14 mouse cellular contexts compared by ENCODE assay signal in the genomic region with DNA sequence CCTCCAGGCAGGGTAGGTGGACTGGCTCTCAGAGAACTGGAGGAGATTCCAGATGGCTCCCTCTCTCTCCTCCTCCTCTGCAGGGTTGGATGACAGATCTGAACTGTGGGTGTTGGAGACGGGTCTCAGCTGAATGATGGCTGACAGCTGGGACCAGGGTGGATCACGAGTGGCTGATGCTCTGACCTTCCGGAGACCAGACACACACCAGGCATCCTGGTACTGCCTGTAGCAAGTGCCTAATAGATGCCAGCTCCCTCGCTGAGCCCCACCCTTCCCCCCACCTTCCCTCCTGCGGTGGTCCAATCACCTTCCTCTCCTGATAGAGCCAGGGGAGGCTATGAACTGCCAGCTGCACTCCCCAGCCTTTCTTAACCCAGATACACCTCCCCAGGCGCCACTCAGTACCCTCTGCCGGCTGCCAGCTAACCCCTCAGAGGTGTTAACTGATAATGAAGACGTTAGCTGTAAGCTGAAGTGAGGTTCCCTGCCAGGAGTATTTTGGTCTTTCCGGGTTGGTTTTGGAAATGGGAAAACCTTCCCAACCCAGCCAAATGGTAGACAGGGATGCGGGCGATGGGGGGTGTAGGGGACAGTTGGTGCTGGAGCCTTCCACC.
DNase-seq lines count a peak whose midpoint lies in the region; ATAC-seq lines count a peak whose summit lies in the region.
"Had no signal": no experiment of that assay in that cellular context is flagged by ENCODE, and none has a peak within 500 bp of the region (broad histone marks: within the 10 kb centered on the region; RNA-seq: fewer than 3 reads in every experiment).

No protein-coding gene starts in this region.

- 40% methylated on average over 11 of the region's 11 CpGs for WGBS in hindbrain, embryonic 16.5 days
- 49% methylated on average over 11 of the region's 11 CpGs for WGBS in hindbrain, embryonic 12.5 days

- peaks cover 2% of the 10 kb centered on the region; the same call in 1 of the 2 replicates for H3K4me1 ChIP-seq in hindbrain, embryonic 16.5 days (ENCODE audit: control insufficient read depth, insufficient read depth, low read depth, low read length)
- 0 out of 2 replicates have a peak, but pooled peaks cover 5% of the 10 kb centered on the region for H3K4me1 ChIP-seq in hindbrain, embryonic 12.5 days
- H3K4me1 ChIP-seq: limb, embryonic 10.5 days had no signal

- no peak overlapping the region for H3K4me2 ChIP-seq in hindbrain, embryonic 16.5 days (ENCODE audit: low read length)
- no peak overlapping the region for H3K4me2 ChIP-seq in hindbrain, embryonic 12.5 days (replicated peaks)

- no peak overlapping the region for H3K9ac ChIP-seq in hindbrain, embryonic 16.5 days (ENCODE audit: low read depth, low read length)
- no peak overlapping the region for H3K9ac ChIP-seq in hindbrain, embryonic 12.5 days
- H3K9ac ChIP-seq: forebrain, postnatal 0 days had no signal

- DNase-seq in cerebellum, postnatal 4 days (ENCODE audit: low spot score in 2 of 2) = no peak
- DNase-seq in thymus, postnatal 4 days = peak; percentile 58
- DNase-seq in thymus, adult 18-20 months = no peak
- peak; percentile 23 to 67 for DNase-seq in lung, postnatal 4 days
- no peak for DNase-seq in ovary, postnatal 10 days (ENCODE audit: low spot score)
- DNase-seq: adrenal gland, postnatal 36 days; embryo, embryonic 11 days; forebrain, postnatal 0 days; kidney, adult 8-10 months had no signal

- H3K4me3 ChIP-seq in hindbrain, embryonic 16.5 days (ENCODE audit: low read length) = no peak overlapping the region
- no peak overlapping the region for H3K4me3 ChIP-seq in hindbrain, embryonic 12.5 days
- H3K4me3 ChIP-seq: limb, embryonic 10.5 days had no signal

- no peaks in the 10 kb centered on the region for H3K9me3 ChIP-seq in hindbrain, embryonic 16.5 days (ENCODE audit: control insufficient read depth, low read length)
- H3K9me3 ChIP-seq in hindbrain, embryonic 12.5 days (replicated peaks) = no peaks in the 10 kb centered on the region
- H3K9me3 ChIP-seq: limb, embryonic 10.5 days had no signal

- H3K36me3 ChIP-seq in hindbrain, embryonic 16.5 days (ENCODE audit: control insufficient read depth, insufficient read depth, low read length) = no peaks in the 10 kb centered on the region
- H3K36me3 ChIP-seq in hindbrain, embryonic 12.5 days = no peaks in the 10 kb centered on the region
- H3K36me3 ChIP-seq: limb, embryonic 10.5 days had no signal

- no peaks in the 10 kb centered on the region for H3K27me3 ChIP-seq in hindbrain, embryonic 16.5 days (replicated peaks; ENCODE audit: control insufficient read depth, insufficient read depth, low read length)
- H3K27me3 ChIP-seq in hindbrain, embryonic 12.5 days = no peaks in the 10 kb centered on the region

- peak; percentile 48; the same call in 1 of the 2 replicates for ATAC-seq in cerebellum, adult (ENCODE audit: insufficient number of reproducible peaks, low FRiP score, low TSS enrichment)
- ATAC-seq in hindbrain, embryonic 16.5 days = peak; percentile 30
- ATAC-seq in hindbrain, embryonic 12.5 days (ENCODE audit: low FRiP score) = no peak
- ATAC-seq: forebrain, postnatal 0 days; midbrain, embryonic 16.5 days had no signal

- H3K27ac ChIP-seq in hindbrain, embryonic 16.5 days (ENCODE audit: low read depth, low read length) = no peak overlapping the region
- no peak overlapping the region for H3K27ac ChIP-seq in hindbrain, embryonic 12.5 days
- H3K27ac ChIP-seq: limb, embryonic 10.5 days had no signal

Comparison
In these comparisons a context has a peak if more than half of its experiments do, and no peak if none do; other contexts are left out.
1. DNase-seq: peak in thymus, postnatal 4 days (single experiment) and lung, postnatal 4 days (2 of 2); none in cerebellum, postnatal 4 days (0 of 2), thymus, adult 18-20 months (0 of 2) and ovary, postnatal 10 days (single experiment).